Mouse (Mus musculus) adrenal gland, adult 18-20 months (tissue): ENCODE measurements around the gene Zfp385b. TPM values are rescaled to one million over a fixed set of nuclear protein-coding genes. Genes with fewer than 3 reads are reported as not detected.

Source experiments
- DNase-seq, 2 experiments: peaks; one replicate each; pipeline ENCODE4 v3.0.0; 2021 to 2022; ENCODE audit warnings: low spot score in 2 of 2
- total RNA-seq, 2 experiments: library from RNA; stranded (reverse); gene quantifications; 1 replicate in 1 of 2; 2 replicates in 1 of 2; pipeline ENCODE4 v1.2.3; 2021

Zfp385b gene
- total RNA-seq, 2 experiments from 2014 or later: 0.83 TPM; not detected in 1

DNA sequence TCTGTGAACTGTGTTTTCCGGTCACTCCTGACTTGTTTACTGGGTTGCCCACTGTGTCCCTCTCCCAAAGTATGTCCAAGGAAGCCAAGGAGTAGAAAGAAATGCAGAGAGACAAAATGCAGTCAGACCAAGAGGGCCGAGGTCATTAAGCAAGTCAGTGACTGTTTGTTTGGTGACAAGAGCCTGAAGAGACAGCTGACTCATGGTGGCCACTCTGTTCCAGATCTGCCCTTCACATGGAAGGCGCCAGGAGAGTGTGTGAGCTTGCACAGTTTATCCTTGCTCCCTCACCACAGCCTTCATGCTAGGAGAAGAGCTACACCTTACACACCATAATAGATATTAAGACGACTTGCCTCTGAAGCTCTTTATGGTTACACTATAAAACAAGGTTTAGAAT, 28.6 kb downstream of the Zfp385b start:
- no peak for DNase-seq

DNA sequence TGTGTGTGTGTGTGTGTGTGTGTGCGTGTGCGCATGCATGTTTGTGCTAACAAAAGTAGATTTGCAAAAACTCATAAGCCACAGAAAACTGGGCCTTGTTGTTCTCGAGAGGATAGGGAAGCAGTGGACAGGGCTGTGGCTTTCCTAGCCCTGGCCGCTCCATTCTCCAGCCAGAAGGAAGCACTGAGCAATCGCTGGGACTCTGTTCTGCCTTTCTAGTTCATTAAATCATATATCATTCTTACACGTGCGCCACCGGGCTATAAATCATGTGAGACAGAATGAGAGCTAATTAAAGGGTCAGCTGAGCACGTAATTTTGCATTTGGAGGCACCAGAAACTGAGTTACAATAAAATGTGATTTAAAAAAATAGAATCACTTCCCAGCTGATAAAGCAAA, 29.1 kb downstream of the Zfp385b start:
- no peak for DNase-seq

DNA sequence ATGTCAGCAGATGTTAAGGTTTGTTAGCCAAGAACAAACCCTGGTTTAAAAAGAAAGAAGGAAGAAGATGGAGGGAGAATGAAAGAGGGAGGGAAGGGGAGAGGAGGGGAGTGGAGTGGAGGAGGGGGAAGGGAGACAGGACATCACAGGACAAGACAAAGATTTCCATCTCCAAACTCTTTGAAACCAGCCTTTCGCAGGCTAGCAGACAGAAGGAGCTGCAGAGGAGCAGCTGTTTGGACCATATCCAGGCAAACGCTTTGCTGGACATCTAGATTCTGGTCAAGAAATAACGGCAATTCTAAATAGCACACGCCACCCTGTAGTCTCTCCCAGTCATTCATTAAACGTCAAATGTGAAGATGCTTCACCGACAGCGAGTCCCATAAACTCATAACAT, 38.0 kb downstream of the Zfp385b start:
- DNase-seq: no peak

DNA sequence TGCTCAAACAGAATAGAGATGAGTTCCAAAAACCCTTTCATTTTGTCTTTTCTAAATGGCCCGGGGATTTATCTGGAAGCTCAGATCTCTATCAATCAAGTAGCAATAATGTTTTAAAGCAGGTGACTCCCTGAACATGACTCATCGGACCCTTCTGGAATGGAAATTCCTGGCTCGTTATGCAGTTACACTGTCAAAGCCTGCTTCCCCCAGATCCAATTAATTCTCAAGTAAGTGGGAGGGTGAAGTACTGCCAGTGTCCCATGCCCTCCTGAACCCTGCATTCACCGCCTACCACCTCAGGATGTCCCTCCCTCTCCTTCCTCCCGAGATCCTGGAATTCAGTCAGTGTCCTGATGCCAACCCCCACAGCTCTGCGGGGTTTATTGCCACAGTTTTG, 41.7 kb downstream of the Zfp385b start:
- no peak for DNase-seq

GRCm38 (mm10) chr2:77777047-77777686, 42.3 kb downstream of the Zfp385b start:
- no peak for DNase-seq

DNA sequence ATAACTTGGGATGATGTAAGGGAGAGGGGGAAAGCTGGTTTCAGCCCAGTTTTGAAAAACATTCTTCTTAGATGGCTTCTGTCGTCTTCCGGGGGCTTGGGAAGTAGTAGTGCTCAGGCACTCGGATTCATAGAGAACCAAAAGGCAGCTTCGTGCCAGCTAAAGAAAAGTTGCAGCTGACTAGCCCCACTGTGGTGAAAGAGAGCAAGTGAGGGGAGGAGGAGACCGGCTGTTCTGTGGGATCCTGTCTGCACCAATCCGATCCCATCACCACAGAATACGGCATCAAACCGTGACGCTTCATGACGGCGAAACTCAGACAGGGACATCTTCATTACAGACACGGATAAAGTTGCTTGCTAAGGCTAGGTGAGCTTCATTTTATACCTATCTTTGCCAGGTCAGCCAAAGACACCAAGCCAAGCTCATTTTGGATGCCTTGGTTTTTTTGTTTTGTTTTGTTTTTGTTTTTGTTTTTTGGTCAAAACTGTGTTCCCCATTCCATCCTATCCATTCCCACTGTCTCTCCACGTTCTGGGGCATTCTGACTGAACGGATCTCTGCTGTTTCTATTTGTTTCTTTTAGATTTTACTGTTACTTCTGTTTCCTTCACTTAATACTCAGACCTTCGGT, 44.1 kb downstream of the Zfp385b start:
- no peak for DNase-seq

GRCm38 (mm10) chr2:77770056-77770697, 49.3 kb downstream of the Zfp385b start:
- no peak for DNase-seq

GRCm38 (mm10) chr2:77768321-77768886, 51.0 kb downstream of the Zfp385b start:
- no peak for DNase-seq

GRCm38 (mm10) chr2:77761967-77762366, 57.5 kb downstream of the Zfp385b start:
- DNase-seq: no peak

GRCm38 (mm10) chr2:77758403-77759071, 60.9 kb downstream of the Zfp385b start:
- no peak for DNase-seq

- DNase-seq: no peak
Measured at GRCm38 (mm10) chr2:77752491-77752890, 66.9 kb downstream of the Zfp385b start.

DNA sequence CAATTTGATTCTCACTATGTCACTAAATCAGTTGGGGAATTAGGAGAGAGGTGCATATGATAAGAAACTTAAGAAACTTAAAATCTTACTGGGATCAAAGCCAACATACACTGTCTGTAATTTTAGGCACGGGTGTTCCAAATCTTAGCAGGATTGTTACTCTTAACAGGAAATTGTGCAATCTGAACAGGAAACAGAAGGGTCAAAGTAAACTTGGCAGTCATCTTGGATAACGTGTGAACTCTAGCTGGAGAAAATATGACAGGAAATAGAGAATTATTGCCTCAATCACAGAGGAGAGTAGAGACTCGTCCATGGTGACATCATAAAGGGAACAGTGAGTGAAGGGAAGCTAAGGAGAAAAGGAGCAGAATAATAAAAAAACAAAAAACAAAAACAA, 69.8 kb downstream of the Zfp385b start:
- no peak for DNase-seq

DNA sequence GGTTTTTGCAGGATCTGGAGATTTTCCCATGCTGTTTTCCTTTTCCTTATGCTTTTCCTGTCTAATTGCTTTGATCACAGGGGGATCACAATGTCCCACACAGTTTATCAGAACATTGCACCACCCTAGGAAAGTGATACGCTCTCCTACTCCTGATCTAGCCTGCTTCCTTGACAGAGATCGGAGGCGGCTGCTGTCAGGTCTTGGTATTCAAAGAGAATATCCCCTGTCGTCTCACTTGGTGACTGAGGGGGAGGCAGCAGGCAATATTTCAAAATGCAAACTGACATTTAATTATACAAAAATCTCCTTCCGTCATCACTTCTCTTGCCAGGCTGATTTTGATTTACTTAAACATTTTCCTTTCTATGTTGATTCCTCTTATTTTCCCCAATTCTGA, 73.0 kb downstream of the Zfp385b start:
- no peak for DNase-seq

- DNase-seq: no peak
Measured at GRCm38 (mm10) chr2:77745246-77745645, 74.2 kb downstream of the Zfp385b start.

DNA sequence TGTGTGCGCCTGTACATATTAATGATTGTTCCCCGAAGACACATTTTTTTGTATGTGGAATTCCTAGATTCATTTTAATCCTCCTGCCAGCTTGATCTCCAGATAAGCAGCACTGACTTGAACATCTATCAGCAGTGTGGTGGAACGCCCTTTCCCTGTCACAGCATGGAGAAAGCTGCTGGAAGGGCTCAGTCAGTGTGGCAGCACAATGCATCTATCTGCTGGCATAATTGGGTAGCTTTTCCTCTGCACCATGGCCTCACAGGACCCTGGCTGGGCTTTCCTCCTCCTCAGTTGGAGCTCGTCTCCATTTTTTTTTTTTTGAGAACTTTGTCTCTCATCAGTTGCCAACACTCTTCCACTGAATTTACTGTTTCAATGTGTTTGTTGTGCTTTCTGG, 77.1 kb downstream of the Zfp385b start:
- DNase-seq: no peak

DNA sequence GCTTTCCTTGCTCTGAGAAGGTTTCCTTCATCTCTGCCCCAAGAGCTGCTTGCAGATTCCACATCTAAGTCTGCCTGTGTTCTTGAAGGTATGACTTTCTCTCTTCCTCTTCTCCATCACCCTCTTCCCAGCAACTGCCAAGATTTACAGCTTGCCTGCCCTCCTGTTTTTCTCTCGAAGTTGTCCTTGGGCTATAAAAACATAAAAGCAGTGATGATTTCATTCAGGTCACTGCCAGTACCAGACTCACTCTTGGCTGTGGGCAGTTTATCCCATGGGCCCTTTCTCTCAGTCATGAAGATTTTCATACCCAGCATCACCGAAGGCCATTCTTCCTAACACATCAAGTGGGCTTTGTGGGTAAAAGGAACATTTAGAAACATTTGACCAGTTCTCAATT, 89.2 kb downstream of the Zfp385b start:
- DNase-seq: no peak

GRCm38 (mm10) chr2:77726798-77727197, 92.6 kb downstream of the Zfp385b start:
- DNase-seq: no peak

- DNase-seq: no peak
Measured at GRCm38 (mm10) chr2:77720806-77721205, 98.6 kb downstream of the Zfp385b start.

GRCm38 (mm10) chr2:77716367-77716766, 103.1 kb downstream of the Zfp385b start:
- no peak for DNase-seq

- peak in 1 of 2 experiments; percentile 42 for DNase-seq
Measured at GRCm38 (mm10) chr2:77713886-77714285, 105.6 kb downstream of the Zfp385b start.

GRCm38 (mm10) chr2:77711751-77712150, 107.7 kb downstream of the Zfp385b start:
- DNase-seq: no peak
